Mouse (Mus musculus): ENCODE results near the gene Ctnnd1. TPM values are rescaled to one million over a fixed set of nuclear protein-coding genes. Genes with fewer than 3 reads are reported as not detected.

The Ctnnd1 gene
- polyA plus RNA-seq, 1 experiment from 2014 or later = 39.2 TPM

DNA sequence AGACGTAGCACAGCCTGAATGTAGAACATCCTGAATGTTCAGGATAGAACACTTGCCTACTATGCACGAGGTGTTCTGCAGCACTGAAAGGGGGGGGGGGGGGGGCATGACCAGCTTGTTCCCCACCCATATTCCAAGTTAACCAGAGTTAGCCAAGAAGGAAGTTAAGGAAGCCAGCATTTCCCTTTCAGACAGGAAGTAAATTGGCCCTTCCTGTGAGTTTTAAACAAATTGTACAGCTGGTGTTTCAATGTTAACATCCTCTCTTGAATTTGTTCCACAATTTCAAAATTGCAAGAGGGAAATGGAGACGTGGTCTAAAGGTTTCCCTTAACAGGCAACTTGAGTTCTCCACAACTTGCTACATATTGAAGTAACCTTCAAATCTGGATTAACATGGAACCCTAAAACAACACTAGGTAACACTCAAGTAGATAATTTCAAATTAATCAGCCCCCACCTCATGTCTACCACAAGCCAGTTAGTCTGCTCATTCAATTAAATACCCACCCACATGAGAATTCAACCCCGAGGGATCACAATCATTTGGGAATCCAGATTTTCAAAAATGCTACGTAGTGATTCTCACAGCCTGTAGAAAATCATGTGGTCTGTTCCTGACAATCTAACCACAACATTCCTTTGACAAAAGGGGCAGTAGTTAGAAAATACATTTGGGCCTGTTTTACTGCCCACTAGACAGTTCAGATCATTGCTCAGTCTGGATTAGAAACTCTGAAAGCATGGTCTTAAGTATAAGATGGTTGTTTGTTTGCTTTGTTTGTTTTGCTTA lies 11.9 kb downstream of the Ctnnd1 start:
- H3K9me3 ChIP-seq = no peaks in the 10 kb centered on the region
- WGBS = 74% methylated on average over 5 of the region's 5 CpGs
- H3K36me3 ChIP-seq = no peaks in the 10 kb centered on the region
- peak overlapping the region; percentile 64 for H3K27ac ChIP-seq
- no peak overlapping the region for H3K4me2 ChIP-seq
- peaks cover 60% of the 10 kb centered on the region for H3K4me1 ChIP-seq (replicated peaks)
- no peak overlapping the region for H3K9ac ChIP-seq
- H3K27me3 ChIP-seq = no peaks in the 10 kb centered on the region
- ATAC-seq (ENCODE audit: low FRiP score) = no peak
- no peak overlapping the region for H3K4me3 ChIP-seq

- ATAC-seq (ENCODE audit: low FRiP score) = no peak
- H3K4me3 ChIP-seq = no peak overlapping the region
- no peaks in the 10 kb centered on the region for H3K27me3 ChIP-seq
- 53% methylated on average over 6 of the region's 7 CpGs for WGBS
- H3K9me3 ChIP-seq = no peaks in the 10 kb centered on the region
- H3K4me2 ChIP-seq = no peak overlapping the region
- no peak overlapping the region for H3K9ac ChIP-seq
- no peaks in the 10 kb centered on the region for H3K36me3 ChIP-seq
- peaks cover 69% of the 10 kb centered on the region for H3K4me1 ChIP-seq (replicated peaks)
- H3K27ac ChIP-seq = peak overlapping the region; percentile 64
These were observed 13.0 kb downstream of the Ctnnd1 start for GRCm38 (mm10) chr2:84637452-84638165.

GRCm38 (mm10) chr2:84636231-84636741 lies 14.3 kb downstream of the Ctnnd1 start:
- H3K4me1 ChIP-seq (replicated peaks) = peaks cover 66% of the 10 kb centered on the region
- no peaks in the 10 kb centered on the region for H3K9me3 ChIP-seq
- peak overlapping the region; percentile 17; the same call in 1 of the 2 replicates for H3K4me2 ChIP-seq
- no peak overlapping the region for H3K4me3 ChIP-seq
- no peak for ATAC-seq (ENCODE audit: low FRiP score)
- WGBS = 22% methylated on average over 8 of the region's 8 CpGs
- no peaks in the 10 kb centered on the region for H3K36me3 ChIP-seq
- peak overlapping the region; percentile 92 for H3K27ac ChIP-seq
- no peaks in the 10 kb centered on the region for H3K27me3 ChIP-seq
- H3K9ac ChIP-seq = no peak overlapping the region

GRCm38 (mm10) chr2:84635611-84636010 lies 15.0 kb downstream of the Ctnnd1 start:
- 2% methylated on average over 2 of the region's 2 CpGs for WGBS
- Histone ChIP-seq H3K36me3 (no peaks in the 10 kb centered on the region), H3K4me2 (peak overlapping the region; percentile 21), H3K27ac (peak overlapping the region; percentile 92), H3K4me3 (no peak overlapping the region), H3K4me1 (replicated peaks) (peaks cover 62% of the 10 kb centered on the region), H3K27me3 (no peaks in the 10 kb centered on the region), H3K9ac (0 out of 2 replicates have a peak overlapping the region, but pooled peaks have one; percentile 19), H3K9me3 (no peaks in the 10 kb centered on the region)
- ATAC-seq (ENCODE audit: low FRiP score) = peak; percentile 94

GRCm38 (mm10) chr2:84634934-84635482 lies 15.6 kb downstream of the Ctnnd1 start:
- 30% methylated on average over 4 of the region's 4 CpGs for WGBS
- H3K27me3 ChIP-seq = no peaks in the 10 kb centered on the region
- peak overlapping the region; percentile 92 for H3K27ac ChIP-seq
- 0 out of 2 replicates have a peak overlapping the region, but pooled peaks have one; percentile 19 for H3K9ac ChIP-seq
- H3K4me3 ChIP-seq = no peak overlapping the region
- H3K9me3 ChIP-seq = no peaks in the 10 kb centered on the region
- 0 out of 2 replicates have a peak, but pooled peaks have one; percentile 30 for ATAC-seq (ENCODE audit: low FRiP score)
- H3K36me3 ChIP-seq = no peaks in the 10 kb centered on the region
- peaks cover 62% of the 10 kb centered on the region for H3K4me1 ChIP-seq (replicated peaks)
- H3K4me2 ChIP-seq = peak overlapping the region; percentile 21; the same call in 1 of the 2 replicates

GRCm38 (mm10) chr2:84634006-84634405 lies 16.6 kb downstream of the Ctnnd1 start:
- ATAC-seq (ENCODE audit: low FRiP score) = no peak

GRCm38 (mm10) chr2:84632999-84633398 lies 17.6 kb downstream of the Ctnnd1 start:
- Histone ChIP-seq H3K27me3 (no peaks in the 10 kb centered on the region), H3K27ac (peak overlapping the region; percentile 62; the same call in 1 of the 2 replicates), H3K4me3 (no peak overlapping the region), H3K9me3 (no peaks in the 10 kb centered on the region), H3K9ac (no peak overlapping the region), H3K4me2 (no peak overlapping the region), H3K36me3 (no peaks in the 10 kb centered on the region), H3K4me1 (replicated peaks) (peaks cover 49% of the 10 kb centered on the region)
- no peak for ATAC-seq (ENCODE audit: low FRiP score)
- 11% methylated on average over 3 of the region's 3 CpGs for WGBS

More at GRCm38 (mm10) chr2:84634006-84634405, 16.6 kb downstream of the Ctnnd1 start:
- no peak overlapping the region for H3K4me3 ChIP-seq
- no peaks in the 10 kb centered on the region for H3K36me3 ChIP-seq
- H3K4me2 ChIP-seq = no peak overlapping the region
- no peaks in the 10 kb centered on the region for H3K9me3 ChIP-seq
- no peak overlapping the region for H3K9ac ChIP-seq
- H3K4me1 ChIP-seq (replicated peaks) = peaks cover 59% of the 10 kb centered on the region
- WGBS = 78% methylated on average over 4 of the region's 4 CpGs
- H3K27ac ChIP-seq = peak overlapping the region; percentile 92; the same call in 1 of the 2 replicates
- no peaks in the 10 kb centered on the region for H3K27me3 ChIP-seq

DNA sequence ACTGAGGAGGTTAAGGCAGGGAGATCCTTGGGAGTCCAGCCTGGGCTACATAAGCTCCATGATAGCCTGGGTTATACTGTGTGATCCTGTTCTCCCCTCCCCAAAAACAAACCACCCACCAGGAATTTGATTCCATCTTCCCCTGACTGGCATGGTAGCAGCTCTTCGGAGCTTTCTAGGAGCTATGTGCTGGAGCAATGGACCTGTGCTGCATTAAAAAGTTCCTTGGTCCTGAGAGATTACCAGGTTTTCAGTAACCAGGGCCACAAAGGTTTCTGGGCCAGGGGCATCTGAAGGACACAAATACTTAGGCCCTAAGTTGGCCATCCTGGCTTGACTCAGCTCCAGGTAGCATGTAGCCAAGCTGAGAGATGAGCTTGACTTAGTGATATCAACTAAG lies 18.6 kb downstream of the Ctnnd1 start:
- Histone ChIP-seq H3K9ac (no peak overlapping the region), H3K4me2 (no peak overlapping the region)
- ATAC-seq (ENCODE audit: low FRiP score) = no peak

DNA sequence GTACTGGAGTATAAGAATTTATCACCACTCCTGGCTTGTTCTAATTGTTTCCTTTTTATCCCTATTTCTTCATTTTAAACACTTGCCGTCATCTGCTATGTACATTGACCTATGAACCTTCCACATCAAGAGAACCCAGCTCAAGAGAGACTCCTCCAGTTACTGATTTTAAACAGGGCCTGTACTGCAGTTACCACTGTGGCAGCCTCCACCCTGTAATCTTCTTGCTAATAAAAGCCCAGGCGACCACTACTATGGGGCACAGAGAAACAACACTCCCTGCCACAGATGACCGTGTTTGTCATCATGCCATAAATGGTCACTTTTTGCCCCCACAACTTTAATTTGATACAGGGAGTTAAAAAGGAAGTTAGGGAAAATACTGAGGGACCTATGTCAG lies 23.5 kb downstream of the Ctnnd1 start:
- 58% methylated on average over 3 of the region's 3 CpGs for WGBS
- Histone ChIP-seq H3K4me3 (no peak overlapping the region), H3K9me3 (no peaks in the 10 kb centered on the region), H3K36me3 (peaks cover 10% of the 10 kb centered on the region; the same call in 1 of the 2 replicates), H3K9ac (no peak overlapping the region), H3K4me2 (no peak overlapping the region), H3K4me1 (replicated peaks) (0 out of 2 replicates have a peak, but pooled peaks cover 12% of the 10 kb centered on the region), H3K27ac (no peak overlapping the region), H3K27me3 (no peaks in the 10 kb centered on the region)
- ATAC-seq (ENCODE audit: low FRiP score) = no peak

More for the DNA sequence above, 18.6 kb downstream of the Ctnnd1 start:
- H3K27ac ChIP-seq = no peak overlapping the region
- peaks cover 45% of the 10 kb centered on the region for H3K4me1 ChIP-seq (replicated peaks)
- no peaks in the 10 kb centered on the region for H3K27me3 ChIP-seq
- 97% methylated on average over 1 of the region's 1 CpGs for WGBS
- H3K36me3 ChIP-seq = no peaks in the 10 kb centered on the region
- no peak overlapping the region for H3K4me3 ChIP-seq
- H3K9me3 ChIP-seq = no peaks in the 10 kb centered on the region

DNA sequence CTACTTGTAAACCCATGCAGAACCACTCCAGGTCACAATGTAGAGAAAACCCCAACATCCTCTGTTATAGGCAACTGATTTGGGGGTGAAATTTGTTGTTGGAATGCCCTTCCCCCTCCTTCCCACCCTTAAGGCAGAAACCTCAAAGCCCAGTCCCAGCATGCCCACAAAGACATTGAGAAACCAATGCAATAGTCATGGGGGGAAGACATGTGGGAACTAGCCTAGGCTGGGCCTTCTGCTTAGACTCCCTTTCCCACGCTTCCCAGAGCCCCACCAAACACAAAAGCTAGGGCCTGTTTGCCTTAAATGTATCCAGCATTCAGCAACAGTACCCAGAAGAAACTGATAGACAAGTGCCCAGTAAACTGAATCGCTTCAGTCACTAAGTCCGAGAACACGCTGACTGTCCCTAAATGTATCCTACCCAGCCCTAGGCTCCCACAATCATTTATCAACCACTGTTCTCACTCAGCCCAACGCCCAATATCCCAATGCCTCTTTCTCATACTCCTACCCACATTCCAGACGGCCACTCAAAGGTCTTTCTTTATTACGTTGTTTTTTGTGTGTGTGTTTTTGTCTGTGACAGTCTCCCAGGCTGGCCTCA lies 24.1 kb downstream of the Ctnnd1 start:
- peaks cover 12% of the 10 kb centered on the region; the same call in 1 of the 2 replicates for H3K36me3 ChIP-seq
- H3K4me3 ChIP-seq = no peak overlapping the region
- H3K27ac ChIP-seq = no peak overlapping the region
- H3K9ac ChIP-seq = no peak overlapping the region
- no peak overlapping the region for H3K4me2 ChIP-seq
- H3K27me3 ChIP-seq = no peaks in the 10 kb centered on the region
- WGBS = 65% methylated on average over 7 of the region's 7 CpGs
- ATAC-seq (ENCODE audit: low FRiP score) = no peak
- 0 out of 2 replicates have a peak, but pooled peaks cover 12% of the 10 kb centered on the region for H3K4me1 ChIP-seq (replicated peaks)
- no peaks in the 10 kb centered on the region for H3K9me3 ChIP-seq

GRCm38 (mm10) chr2:84624201-84624600 lies 26.4 kb downstream of the Ctnnd1 start:
- H3K4me3 ChIP-seq = no peak overlapping the region
- peaks cover 30% of the 10 kb centered on the region for H3K36me3 ChIP-seq
- no peak overlapping the region for H3K4me2 ChIP-seq
- 96% methylated on average over 17 of the region's 17 CpGs for WGBS
- no peak for ATAC-seq (ENCODE audit: low FRiP score)
- H3K9ac ChIP-seq = no peak overlapping the region
- 0 out of 2 replicates have a peak, but pooled peaks cover 12% of the 10 kb centered on the region for H3K4me1 ChIP-seq (replicated peaks)
- no peaks in the 10 kb centered on the region for H3K9me3 ChIP-seq
- no peak overlapping the region for H3K27ac ChIP-seq
- H3K27me3 ChIP-seq = no peaks in the 10 kb centered on the region
